Mouse (Mus musculus) left cerebral cortex, adult 6 months (tissue): ENCODE measurements around the gene Olfr1532-ps1. TPM values are rescaled to one million over a fixed set of nuclear protein-coding genes. Genes with fewer than 3 reads are reported as not detected.

Experiments used
- long read RNA-seq, 2 experiments: library from polyadenylated mRNA; unstranded; transcript quantifications; one replicate each; pipeline ENCODE4 v2.0.0; 2019 to 2020
- polyA plus RNA-seq: library from polyadenylated mRNA; unstranded; fragments of <200 nt; fragmentation: Nextera tagmentation; gene quantifications from 2 replicates; pipeline ENCODE4 v1.2.3, GENCODE M21; 2021

Olfr1532-ps1 gene
- not detected in 2 replicates for polyA plus RNA-seq
- long read RNA-seq, experiment 1: 0 reads
- long read RNA-seq, experiment 2: 0 reads

GRCm38 (mm10) chr7:106907676-106908075, at the start of gene Olfr1532-ps1:
Olfr1532-ps1 (plus strand) TSS chr7:106908001.

GRCm38 (mm10) chr7:106862885-106863284, 44.9 kb upstream of the Olfr1532-ps1 start, which contains the start of gene Olfr704:
Olfr704 (plus strand) TSS chr7:106863185.

GRCm38 (mm10) chr7:106876791-106877190, 31.0 kb upstream of the Olfr1532-ps1 start, which contains the start of gene Olfr705:
Olfr705 (minus strand) TSS chr7:106876891.

GRCm38 (mm10) chr7:106888062-106888461, 19.7 kb upstream of the Olfr1532-ps1 start, which contains the start of gene Olfr706:
Olfr706 (minus strand) TSS chr7:106888162.

GRCm38 (mm10) chr7:106901141-106901540, 6.7 kb upstream of the Olfr1532-ps1 start, which contains the start of gene Olfr707:
Olfr707 (minus strand) TSS chr7:106901241.

GRCm38 (mm10) chr7:106932119-106932518, 24.3 kb downstream of the Olfr1532-ps1 start, which contains the start of gene Olfr709-ps1:
Olfr709-ps1 (minus strand) TSS chr7:106932219.

GRCm38 (mm10) chr7:106948212-106948611, 40.4 kb downstream of the Olfr1532-ps1 start, which contains the start of gene Olfr710:
Olfr710 (minus strand) TSS chr7:106948312.

GRCm38 (mm10) chr7:106963837-106964236, 56.0 kb downstream of the Olfr1532-ps1 start, which contains the start of gene Olfr6:
Olfr6 (minus strand) TSS chr7:106963937.

Other genes starting within 250 kb of the Olfr1532-ps1 start
- gene Olfr693, start 227.4 kb upstream of the Olfr1532-ps1 start, polyA plus RNA-seq: not detected in 2 replicates
- not detected in 2 replicates for gene Olfr694, start 216.2 kb upstream of the Olfr1532-ps1 start, polyA plus RNA-seq
- gene Olfr695, start 191.6 kb upstream of the Olfr1532-ps1 start, polyA plus RNA-seq: not detected in 2 replicates
- gene Olfr697, start 165.6 kb upstream of the Olfr1532-ps1 start, polyA plus RNA-seq: not detected in 2 replicates
- not detected in 2 replicates for gene Olfr698, start 152.6 kb upstream of the Olfr1532-ps1 start, polyA plus RNA-seq
- not detected in 2 replicates for gene Olfr699, start 114.8 kb upstream of the Olfr1532-ps1 start, polyA plus RNA-seq
- gene Olfr700, start 99.2 kb upstream of the Olfr1532-ps1 start, polyA plus RNA-seq: not detected in 2 replicates
- not detected in 2 replicates for gene Olfr701, start 93.9 kb upstream of the Olfr1532-ps1 start, polyA plus RNA-seq
- gene Olfr702, start 74.1 kb upstream of the Olfr1532-ps1 start, polyA plus RNA-seq: not detected in 2 replicates
- not detected in 2 replicates for gene Olfr703, start 64.6 kb upstream of the Olfr1532-ps1 start, polyA plus RNA-seq
- not detected in 2 replicates for gene Olfr704, start 44.8 kb upstream of the Olfr1532-ps1 start, polyA plus RNA-seq
- gene Olfr705, start 31.1 kb upstream of the Olfr1532-ps1 start, polyA plus RNA-seq: not detected in 2 replicates
- not detected in 2 replicates for gene Olfr706, start 19.8 kb upstream of the Olfr1532-ps1 start, polyA plus RNA-seq
- not detected in 2 replicates for gene Olfr707, start 6.8 kb upstream of the Olfr1532-ps1 start, polyA plus RNA-seq
- not detected in 2 replicates for gene Olfr709-ps1, start 24.2 kb downstream of the Olfr1532-ps1 start, polyA plus RNA-seq
- not detected in 2 replicates for gene Olfr710, start 40.3 kb downstream of the Olfr1532-ps1 start, polyA plus RNA-seq
- not detected in 2 replicates for gene Olfr6, start 55.9 kb downstream of the Olfr1532-ps1 start, polyA plus RNA-seq
- gene Olfr711, start 67.5 kb downstream of the Olfr1532-ps1 start, polyA plus RNA-seq: not detected in 2 replicates
- gene Olfr2, start 98.1 kb downstream of the Olfr1532-ps1 start, polyA plus RNA-seq: not detected in 2 replicates
- gene Olfr713, start 123.2 kb downstream of the Olfr1532-ps1 start, polyA plus RNA-seq: not detected in 2 replicates
- gene Olfr714, start 163.0 kb downstream of the Olfr1532-ps1 start, polyA plus RNA-seq: not detected in 2 replicates
- not detected in 2 replicates for gene Olfr17, start 185.2 kb downstream of the Olfr1532-ps1 start, polyA plus RNA-seq
- not detected in 2 replicates for gene Olfr715b, start 202.4 kb downstream of the Olfr1532-ps1 start, polyA plus RNA-seq
- gene Olfr715, start 223.1 kb downstream of the Olfr1532-ps1 start, polyA plus RNA-seq: not detected in 2 replicates
- not detected in 2 replicates for gene Olfr716, start 230.3 kb downstream of the Olfr1532-ps1 start, polyA plus RNA-seq